Mouse (Mus musculus): Measurements from ENCODE around the gene Naa60.
A peak's percentile ranks its signal among the peaks of the same experiment; 100 is the strongest.

Naa60 gene

GRCm38 (mm10) chr16:3872216-3873047, at the start of gene Naa60:
Gene Naa60, plus strand, starts transcription at chr16:3872375.
- Histone ChIP-seq H3K36me3 (ENCODE audit: insufficient read depth, low read length) (peaks cover 31% of the 10 kb centered on the region), H3K27me3 (ENCODE audit: insufficient read depth, low read length) (no peaks in the 10 kb centered on the region), H3K4me3 (replicated peaks; ENCODE audit: low read length) (peak within 1 kb of the TSS; percentile 89), H3K9me3 (ENCODE audit: low read length) (no peaks in the 10 kb centered on the region), H3K4me1 (replicated peaks; ENCODE audit: low read depth, low read length) (peaks cover 25% of the 10 kb centered on the region)
- no peak for TF ChIP-seq POU5F1 (IDR thresholded peaks at IDR 0.05; ENCODE audit: borderline replicate concordance, low read length)
- no peak for TF ChIP-seq CTCF (conservative IDR thresholded peaks at IDR 0.05; ENCODE audit: low read length)
- no peak for TF ChIP-seq NANOG (IDR thresholded peaks at IDR 0.05; ENCODE audit: borderline replicate concordance, low read length)

GRCm38 (mm10) chr16:3828021-3828420, 44.2 kb upstream of the Naa60 start:
- Histone ChIP-seq H3K27me3 (ENCODE audit: insufficient read depth, low read length) (no peaks in the 10 kb centered on the region), H3K36me3 (ENCODE audit: insufficient read depth, low read length) (no peaks in the 10 kb centered on the region), H3K9me3 (ENCODE audit: low read length) (peaks cover 16% of the 10 kb centered on the region), H3K4me1 (replicated peaks; ENCODE audit: low read depth, low read length) (no peaks in the 10 kb centered on the region), H3K4me3 (replicated peaks; ENCODE audit: low read length) (no peak overlapping the region)
- TF ChIP-seq CTCF (conservative IDR thresholded peaks at IDR 0.05; ENCODE audit: low read length) = no peak

- no peaks in the 10 kb centered on the region for H3K36me3 ChIP-seq (ENCODE audit: insufficient read depth, low read length)
- no peaks in the 10 kb centered on the region for H3K4me1 ChIP-seq (replicated peaks; ENCODE audit: low read depth, low read length)
- H3K4me3 ChIP-seq (replicated peaks; ENCODE audit: low read length) = no peak overlapping the region
- TF ChIP-seq CTCF (conservative IDR thresholded peaks at IDR 0.05; ENCODE audit: low read length) = no peak
- no peak for TF ChIP-seq POU5F1 (IDR thresholded peaks at IDR 0.05; ENCODE audit: borderline replicate concordance, low read length)
- no peak for TF ChIP-seq NANOG (IDR thresholded peaks at IDR 0.05; ENCODE audit: borderline replicate concordance, low read length)
- H3K27me3 ChIP-seq (ENCODE audit: insufficient read depth, low read length) = no peaks in the 10 kb centered on the region
- peaks cover 8% of the 10 kb centered on the region; the same call in 1 of the 2 replicates for H3K9me3 ChIP-seq (ENCODE audit: low read length)
These were observed 42.4 kb upstream of the Naa60 start for GRCm38 (mm10) chr16:3829727-3830126.

DNA sequence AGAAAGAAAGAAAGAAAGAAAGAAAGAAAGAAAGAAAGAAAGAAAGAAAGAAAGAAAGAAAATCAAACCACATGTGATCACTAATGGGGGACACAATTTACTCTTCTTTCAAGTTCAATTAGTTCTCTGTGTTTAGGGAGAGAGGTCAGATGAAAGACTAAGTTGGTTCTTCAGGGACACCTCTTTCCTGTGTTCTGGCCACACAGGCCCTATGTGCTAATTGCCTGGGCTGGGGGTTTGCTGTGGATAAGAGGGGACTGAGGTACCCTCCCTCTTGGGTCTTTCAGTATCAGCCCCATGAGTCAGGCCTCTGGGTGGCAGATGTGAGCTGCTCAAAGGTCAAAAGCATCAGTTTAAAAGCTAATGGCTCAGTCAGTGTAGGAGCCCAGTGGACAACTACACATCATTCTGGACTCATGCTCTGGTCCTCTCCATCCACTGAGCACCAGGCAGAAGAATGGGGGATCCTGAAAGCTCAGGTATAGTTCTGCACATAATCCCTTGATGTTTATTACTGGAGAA, 41.5 kb upstream of the Naa60 start, which contains the start of gene Olfr15:
TSS of gene Olfr15 (plus strand) at position 291 of the 522 bp plus-strand sequence.
- Histone ChIP-seq H3K36me3 (ENCODE audit: insufficient read depth, low read length) (no peaks in the 10 kb centered on the region), H3K4me1 (replicated peaks; ENCODE audit: low read depth, low read length) (no peaks in the 10 kb centered on the region), H3K4me3 (replicated peaks; ENCODE audit: low read length) (no peak within 1 kb of the TSS), H3K9me3 (ENCODE audit: low read length) (peaks cover 5% of the 10 kb centered on the region; the same call in 1 of the 2 replicates), H3K27me3 (ENCODE audit: insufficient read depth, low read length) (no peaks in the 10 kb centered on the region)
- TF ChIP-seq CTCF (conservative IDR thresholded peaks at IDR 0.05; ENCODE audit: low read length) (0 out of 2 replicates have a peak, but pooled peaks have one; percentile 8), POU5F1 (IDR thresholded peaks at IDR 0.05; ENCODE audit: borderline replicate concordance, low read length) (no peak)

DNA sequence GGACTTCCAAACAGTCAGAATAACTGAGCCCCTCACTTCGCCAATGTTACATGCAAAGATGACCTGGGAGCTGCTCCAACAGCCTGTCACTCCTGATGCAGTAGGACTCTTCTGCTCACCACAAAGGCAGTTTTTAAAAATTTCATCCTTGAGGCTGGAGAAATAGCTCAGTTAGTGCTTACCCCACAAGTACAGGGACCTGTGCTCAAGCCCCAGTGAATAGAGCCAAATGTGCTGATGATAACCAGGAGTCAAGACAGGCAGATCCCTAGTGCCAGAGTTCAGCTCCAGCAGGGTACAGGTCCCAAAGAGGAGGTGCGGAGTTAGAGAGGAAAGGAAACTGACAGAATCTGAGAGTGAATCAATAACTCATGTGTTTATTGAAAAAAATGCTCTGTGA, 36.7 kb upstream of the Naa60 start:
- H3K4me3 ChIP-seq (replicated peaks; ENCODE audit: low read length) = no peak overlapping the region
- H3K4me1 ChIP-seq (replicated peaks; ENCODE audit: low read depth, low read length) = peaks cover 9% of the 10 kb centered on the region
- TF ChIP-seq POU5F1 (IDR thresholded peaks at IDR 0.05; ENCODE audit: borderline replicate concordance, low read length) (no peak), NANOG (IDR thresholded peaks at IDR 0.05; ENCODE audit: borderline replicate concordance, low read length) (no peak), CTCF (conservative IDR thresholded peaks at IDR 0.05; ENCODE audit: low read length) (no peak)
- 0 out of 2 replicates have a peak, but pooled peaks cover 6% of the 10 kb centered on the region for H3K27me3 ChIP-seq (ENCODE audit: insufficient read depth, low read length)
- H3K36me3 ChIP-seq (ENCODE audit: insufficient read depth, low read length) = no peaks in the 10 kb centered on the region
- no peaks in the 10 kb centered on the region for H3K9me3 ChIP-seq (ENCODE audit: low read length)

- Histone ChIP-seq H3K27me3 (ENCODE audit: insufficient read depth, low read length) (0 out of 2 replicates have a peak, but pooled peaks cover 6% of the 10 kb centered on the region), H3K9me3 (ENCODE audit: low read length) (no peaks in the 10 kb centered on the region), H3K36me3 (ENCODE audit: insufficient read depth, low read length) (no peaks in the 10 kb centered on the region), H3K4me1 (replicated peaks; ENCODE audit: low read depth, low read length) (peaks cover 29% of the 10 kb centered on the region), H3K4me3 (replicated peaks; ENCODE audit: low read length) (peak overlapping the region; percentile 67)
- TF ChIP-seq POU5F1 (IDR thresholded peaks at IDR 0.05; ENCODE audit: borderline replicate concordance, low read length) (no peak), NANOG (IDR thresholded peaks at IDR 0.05; ENCODE audit: borderline replicate concordance, low read length) (no peak), CTCF (conservative IDR thresholded peaks at IDR 0.05; ENCODE audit: low read length) (peak; percentile 55)
These were observed 32.9 kb upstream of the Naa60 start for GRCm38 (mm10) chr16:3839157-3839885.

DNA sequence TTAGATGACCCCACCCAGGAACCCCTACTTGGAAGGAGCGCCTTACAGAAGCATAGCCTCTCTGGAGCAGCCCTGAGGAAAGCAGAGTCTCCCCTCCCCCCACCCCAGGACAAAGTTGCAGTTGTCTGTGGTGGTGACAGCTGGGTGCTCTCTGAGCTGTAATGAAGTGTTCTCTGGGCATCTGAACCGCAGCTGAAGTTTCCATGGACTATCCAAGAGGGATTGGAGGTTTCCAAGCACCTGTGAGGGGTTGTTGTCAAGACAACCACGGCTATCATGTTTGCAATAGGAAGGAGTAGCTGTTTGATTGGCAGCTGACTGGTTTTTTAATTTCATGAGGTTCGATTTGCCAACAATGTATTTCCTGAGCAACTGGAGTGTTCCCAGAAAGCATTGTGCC, 29.2 kb upstream of the Naa60 start:
- no peak for TF ChIP-seq NANOG (IDR thresholded peaks at IDR 0.05; ENCODE audit: borderline replicate concordance, low read length)
- TF ChIP-seq CTCF (conservative IDR thresholded peaks at IDR 0.05; ENCODE audit: low read length) = no peak
- TF ChIP-seq POU5F1 (IDR thresholded peaks at IDR 0.05; ENCODE audit: borderline replicate concordance, low read length) = no peak

DNA sequence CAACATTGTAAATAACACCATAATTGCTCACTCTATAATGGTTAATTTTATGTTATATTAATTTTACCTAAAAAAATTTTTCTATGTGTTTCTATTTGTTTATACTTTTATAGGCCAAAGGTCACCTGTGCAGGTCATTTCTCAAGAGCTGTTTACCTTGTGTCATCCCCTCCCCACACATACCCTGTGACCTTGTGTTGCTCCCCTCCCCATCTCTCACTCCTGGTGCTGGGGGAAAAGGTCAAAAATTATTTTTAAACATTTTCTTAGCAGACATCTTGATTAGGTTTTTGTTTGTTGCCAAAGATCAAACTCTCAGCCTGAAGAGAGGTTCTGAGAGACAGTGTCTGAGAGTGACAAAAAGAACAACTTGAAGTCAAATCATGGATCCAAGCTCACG, 28.4 kb upstream of the Naa60 start:
- H3K4me1 ChIP-seq (replicated peaks; ENCODE audit: low read depth, low read length) = peaks cover 58% of the 10 kb centered on the region
- no peaks in the 10 kb centered on the region for H3K36me3 ChIP-seq (ENCODE audit: insufficient read depth, low read length)
- no peaks in the 10 kb centered on the region for H3K9me3 ChIP-seq (ENCODE audit: low read length)
- TF ChIP-seq POU5F1 (IDR thresholded peaks at IDR 0.05; ENCODE audit: borderline replicate concordance, low read length) (no peak), NANOG (IDR thresholded peaks at IDR 0.05; ENCODE audit: borderline replicate concordance, low read length) (no peak), CTCF (conservative IDR thresholded peaks at IDR 0.05; ENCODE audit: low read length) (no peak)
- no peak overlapping the region for H3K4me3 ChIP-seq (replicated peaks; ENCODE audit: low read length)
- H3K27me3 ChIP-seq (ENCODE audit: insufficient read depth, low read length) = 0 out of 2 replicates have a peak, but pooled peaks cover 3% of the 10 kb centered on the region

More for the DNA sequence above, 29.2 kb upstream of the Naa60 start:
- no peaks in the 10 kb centered on the region for H3K9me3 ChIP-seq (ENCODE audit: low read length)
- H3K4me3 ChIP-seq (replicated peaks; ENCODE audit: low read length) = no peak overlapping the region; the same call in 1 of the 2 replicates
- H3K4me1 ChIP-seq (replicated peaks; ENCODE audit: low read depth, low read length) = peaks cover 49% of the 10 kb centered on the region
- 0 out of 2 replicates have a peak, but pooled peaks cover 6% of the 10 kb centered on the region for H3K27me3 ChIP-seq (ENCODE audit: insufficient read depth, low read length)
- no peaks in the 10 kb centered on the region for H3K36me3 ChIP-seq (ENCODE audit: insufficient read depth, low read length)
